Mouse (Mus musculus): ENCODE results near the gene Slc29a1.

GRCm38 (mm10) chr17:45544873-45545277 lies 54.5 kb downstream of the Slc29a1 start:
- TF ChIP-seq CTCF (IDR thresholded peaks at IDR 0.05; ENCODE audit: insufficient read depth, low read depth, low read length) (no peak), POLR2A (IDR thresholded peaks at IDR 0.05; ENCODE audit: insufficient read depth, low read depth, low read length) (no peak)
